Mouse (Mus musculus): Measurements from ENCODE around the gene Tspan13.

The Tspan13 gene

DNA sequence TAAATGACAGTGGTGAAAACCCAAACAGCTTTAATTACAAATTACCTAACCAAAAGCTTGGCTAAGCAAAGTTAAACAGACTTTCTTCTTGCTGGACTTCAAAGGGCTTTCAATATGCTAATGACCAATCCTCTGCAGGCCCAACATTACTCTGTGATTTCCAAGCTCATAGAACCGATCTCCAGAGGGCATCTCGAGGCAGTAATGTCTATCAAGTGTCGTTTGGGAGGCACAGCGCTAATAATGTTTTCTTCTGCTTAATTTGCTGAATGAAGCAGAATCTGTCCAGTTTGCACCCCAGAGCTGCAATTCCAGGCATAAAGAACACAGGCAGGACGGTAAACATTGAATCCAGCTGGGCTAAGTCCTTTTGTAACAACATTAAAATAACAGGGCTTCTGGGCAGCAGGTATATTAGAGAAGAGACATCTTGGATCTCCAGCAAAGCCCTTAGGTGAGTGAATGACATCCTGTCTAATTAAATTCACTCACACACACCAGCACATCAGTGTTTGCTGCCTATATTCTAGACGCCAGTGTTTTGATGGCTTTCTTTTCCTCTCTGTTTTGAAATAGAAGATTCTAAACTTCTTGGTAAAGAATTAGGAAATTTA is 64.6 kb downstream of the Tspan13 start:
- no peak for DNase-seq (ENCODE audit: low spot score in 2 of 2)

DNA sequence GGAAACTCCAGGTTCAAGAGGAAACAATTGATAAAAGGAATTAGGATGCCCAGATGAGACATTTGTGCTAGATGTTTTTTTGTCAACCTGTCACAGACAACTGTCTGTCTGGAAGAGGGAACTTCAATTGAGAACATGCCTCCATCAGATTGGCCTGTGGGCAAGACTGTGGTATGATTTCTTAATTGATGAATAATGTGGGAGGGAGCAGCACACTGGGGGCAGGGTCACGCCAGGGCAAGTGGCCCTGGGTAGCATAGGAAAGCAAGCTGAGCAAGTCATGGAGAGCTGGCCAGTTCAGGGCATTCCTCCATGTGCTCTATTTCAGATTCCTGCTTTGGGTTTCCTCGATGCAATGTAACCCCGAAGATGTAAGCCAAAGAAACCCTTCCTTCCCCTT is 66.4 kb downstream of the Tspan13 start:
- DNase-seq (ENCODE audit: low spot score in 2 of 2) = no peak

DNA sequence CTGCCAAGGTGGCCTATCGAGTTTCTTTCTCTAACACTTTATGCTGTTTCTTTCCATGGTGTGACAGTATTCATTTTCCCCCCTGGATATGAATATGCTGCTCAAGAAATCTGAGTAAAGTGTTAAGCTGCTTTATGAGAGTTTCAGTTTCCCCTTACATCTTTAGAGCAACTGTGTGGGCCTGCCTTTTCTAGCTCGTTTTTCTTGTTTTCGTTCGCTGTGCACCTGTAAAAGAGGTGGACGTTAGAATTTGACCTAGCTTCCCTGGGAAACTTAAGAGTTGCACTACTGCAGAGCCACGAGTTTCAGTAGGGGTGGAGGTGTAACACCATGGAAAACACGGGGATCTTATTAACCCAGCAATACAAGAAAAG is 75.5 kb downstream of the Tspan13 start:
- DNase-seq (ENCODE audit: low spot score in 2 of 2) = no peak

DNA sequence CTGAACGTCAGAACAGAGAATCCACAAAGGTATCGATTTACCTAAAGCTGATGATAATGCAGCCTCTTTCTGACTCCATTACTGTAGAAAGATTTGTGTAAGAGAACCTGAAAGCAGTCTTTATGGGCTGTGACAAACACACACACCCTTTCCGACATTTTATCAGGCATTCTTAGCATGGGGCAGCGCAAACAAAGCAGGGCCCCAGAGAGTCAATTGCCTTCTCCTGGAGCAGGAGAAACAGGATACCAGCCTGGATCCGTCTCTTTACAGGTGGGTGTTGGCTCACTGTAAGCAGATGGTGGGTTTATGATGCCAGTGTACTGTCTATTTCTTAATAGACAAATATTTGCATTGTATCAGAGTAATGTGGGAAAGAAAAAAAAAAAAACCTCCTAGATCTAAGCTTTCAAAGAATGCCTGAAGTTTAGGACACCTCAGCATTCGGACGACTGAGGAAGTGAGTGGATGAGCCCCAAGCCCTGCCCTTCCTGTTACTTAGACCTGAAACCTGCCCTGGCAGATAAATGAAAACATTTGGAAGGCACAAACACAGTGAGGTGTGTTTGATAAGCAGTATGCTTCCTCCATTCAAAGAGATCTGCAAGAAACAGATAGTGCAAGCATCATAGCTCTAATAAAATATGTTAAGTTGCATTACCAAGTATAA is 76.1 kb downstream of the Tspan13 start:
- no peak for DNase-seq (ENCODE audit: low spot score in 2 of 2)

All from natural killer cell, adult 2 months (primary cell).